Mouse (Mus musculus) heart, postnatal 0 days (tissue): ENCODE measurements at regions not wholly inside any gene's neighbourhood (a gene's known extent, or its start where the extent isn't known, plus 50 kb on each side); places are given as distances from the start of the nearest gene placed in this dataset.

Source experiments
- ATAC-seq: fragments of 200-750 bp; cut with Nextera tagmentation; 2 replicates; pipeline ENCODE4 v1.8.0; 2017; ENCODE audit warnings: low read depth, moderate number of reproducible peaks, moderate library complexity; ENCODE audit not compliant: insufficient read depth
- DNase-seq: peaks from one replicate; pipeline ENCODE4 v3.0.0-alpha.2; 2016; ENCODE audit warnings: low spot score
- H3K27ac ChIP-seq: fragments of 300-500 bp; sonication (generic); 2 replicates; pipeline ENCODE4 v1.5.1; 2014; ENCODE audit warnings: low read depth, mild to moderate bottlenecking
- H3K27me3 ChIP-seq: fragments of 300-500 bp; sonication (generic); 2 replicates; pipeline ENCODE4 v1.6.1; 2014; ENCODE audit warnings: low read length, mixed read lengths; ENCODE audit not compliant: control insufficient read depth, insufficient read depth
- H3K36me3 ChIP-seq: fragments of 300-500 bp; sonication (generic); replicated peaks from 2 replicates; pipeline ENCODE4 v1.6.1; 2014; ENCODE audit warnings: low read length, mixed read lengths; ENCODE audit not compliant: control insufficient read depth, insufficient read depth
- H3K4me1 ChIP-seq: fragments of 300-500 bp; sonication (generic); 2 replicates; pipeline ENCODE4 v1.6.1; 2014; ENCODE audit warnings: antibody characterized with exemption; ENCODE audit not compliant: control insufficient read depth, insufficient read depth
- H3K4me2 ChIP-seq: fragments of 300-500 bp; sonication (generic); 2 replicates; pipeline ENCODE4 v1.6.1; 2014; ENCODE audit warnings: low read depth, mild to moderate bottlenecking, low read length, moderate library complexity
- H3K4me3 ChIP-seq: fragments of 300-500 bp; sonication (generic); 2 replicates; pipeline ENCODE4 v1.5.1; 2014; ENCODE audit warnings: low read depth, low read length
- H3K9ac ChIP-seq: fragments of 300-500 bp; sonication (generic); replicated peaks from 2 replicates; pipeline ENCODE4 v1.6.1; 2014; ENCODE audit warnings: low read depth, low read length, mixed read lengths
- H3K9me3 ChIP-seq: fragments of 300-500 bp; sonication (generic); replicated peaks from 2 replicates; pipeline ENCODE4 v1.6.1; 2016; ENCODE audit warnings: low read length; ENCODE audit not compliant: control insufficient read depth
- CTCF ChIP-seq: IDR thresholded peaks from 2 replicates; pipeline ENCODE4 v1.5.1; 2016; ENCODE audit warnings: antibody characterized with exemption, control low read depth, low read depth
- EP300 ChIP-seq: IDR thresholded peaks from 2 replicates; pipeline ENCODE4 v1.6.1; 2016; ENCODE audit warnings: antibody characterized with exemption, low read depth
- WGBS: fragments of 180-500 bp; shearing (Covaris S2); extraction: QIAGEN DNeasy Blood & Tissue Kit; methylation state at CpG from one replicate; pipeline ENCODE4 v1.1.7; 2014; 5-methylcytosine and 5-hydroxymethylcytosine counted together

- H3K36me3 ChIP-seq: no peaks in the 10 kb centered on the region
- DNase-seq (no peak), ATAC-seq (no peak)
- H3K27me3 ChIP-seq: no peaks in the 10 kb centered on the region
- WGBS: 65% methylated on average over 5 of the region's 5 CpGs
- TF ChIP-seq CTCF (no peak), EP300 (no peak)
- no peaks in the 10 kb centered on the region for H3K9me3 ChIP-seq
- H3K4me1 ChIP-seq: peaks cover 16% of the 10 kb centered on the region; the same call in 1 of the 2 replicates
- no peak overlapping the region for H3K4me3 ChIP-seq
- H3K27ac ChIP-seq: no peak overlapping the region
- H3K9ac ChIP-seq: no peak overlapping the region
- H3K4me2 ChIP-seq: no peak overlapping the region
Measured at GRCm38 (mm10) chr3:149045343-149045742, 55.0 kb upstream of the Adgrl2 start.

- ATAC-seq: no peak
Measured at GRCm38 (mm10) chr3:149043901-149044300, 53.5 kb upstream of the Adgrl2 start.

GRCm38 (mm10) chr3:149042527-149042926, 52.2 kb upstream of the Adgrl2 start:
- ATAC-seq (no peak), DNase-seq (no peak)
- Histone ChIP-seq H3K27me3 (no peaks in the 10 kb centered on the region), H3K4me3 (no peak overlapping the region), H3K4me2 (no peak overlapping the region), H3K4me1 (peaks cover 23% of the 10 kb centered on the region), H3K27ac (0 out of 2 replicates have a peak overlapping the region, but pooled peaks have one; percentile 1), H3K9ac (no peak overlapping the region), H3K9me3 (no peaks in the 10 kb centered on the region), H3K36me3 (no peaks in the 10 kb centered on the region)
- TF ChIP-seq EP300 (no peak), CTCF (no peak)
- 57% methylated on average over 9 of the region's 9 CpGs for WGBS

More at GRCm38 (mm10) chr3:149043901-149044300, 53.5 kb upstream of the Adgrl2 start:
- H3K27me3 ChIP-seq: no peaks in the 10 kb centered on the region
- no peaks in the 10 kb centered on the region for H3K9me3 ChIP-seq
- WGBS: 93% methylated on average over 4 of the region's 4 CpGs
- H3K27ac ChIP-seq: no peak overlapping the region
- no peak overlapping the region for H3K4me3 ChIP-seq
- DNase-seq: no peak
- H3K4me2 ChIP-seq: no peak overlapping the region
- H3K4me1 ChIP-seq: peaks cover 18% of the 10 kb centered on the region
- H3K36me3 ChIP-seq: no peaks in the 10 kb centered on the region
- TF ChIP-seq CTCF (no peak), EP300 (no peak)
- H3K9ac ChIP-seq: no peak overlapping the region

- no peak for DNase-seq
- H3K36me3 ChIP-seq: no peaks in the 10 kb centered on the region
- 50% methylated on average over 3 of the region's 3 CpGs for WGBS
- H3K9me3 ChIP-seq: no peaks in the 10 kb centered on the region
- no peak overlapping the region for H3K4me3 ChIP-seq
- ATAC-seq: no peak
- H3K4me2 ChIP-seq: no peak overlapping the region
- no peak overlapping the region for H3K9ac ChIP-seq
- TF ChIP-seq CTCF (no peak), EP300 (no peak)
- no peak overlapping the region for H3K27ac ChIP-seq
- no peaks in the 10 kb centered on the region for H3K27me3 ChIP-seq
- peaks cover 23% of the 10 kb centered on the region for H3K4me1 ChIP-seq
Measured at GRCm38 (mm10) chr3:149041188-149041587, 50.8 kb upstream of the Adgrl2 start.
